Mouse (Mus musculus) forebrain, embryonic 14.5 days (tissue): ENCODE data around the gene Tmem30a. TPM values are rescaled to one million over a fixed set of nuclear protein-coding genes. Genes with fewer than 3 reads are reported as not detected.

Experiments used
- ATAC-seq: fragments of 200-750 bp; cut with Nextera tagmentation; 2 replicates; pipeline ENCODE4 v1.8.0; 2017; ENCODE audit warnings: mild to moderate bottlenecking, moderate library complexity
- DNase-seq: peaks from one replicate; pipeline ENCODE4 v3.0.0-alpha.2; 2015; ENCODE audit warnings: low spot score
- H3K27ac ChIP-seq: fragments of 300-500 bp; sonication (generic); 2 replicates; pipeline ENCODE4 v1.5.1; 2014; ENCODE audit warnings: low read depth, mild to moderate bottlenecking, control low read depth, low read length, moderate library complexity
- H3K27me3 ChIP-seq: fragments of 300-500 bp; sonication (generic); replicated peaks from 2 replicates; pipeline ENCODE4 v1.6.1; 2014; ENCODE audit warnings: low read length, control low read depth, mixed read lengths; ENCODE audit not compliant: control insufficient read depth, insufficient read depth
- H3K36me3 ChIP-seq: fragments of 300-500 bp; sonication (generic); 2 replicates; pipeline ENCODE4 v1.6.1; 2014; ENCODE audit warnings: low read length, control low read depth; ENCODE audit not compliant: control insufficient read depth, insufficient read depth
- H3K4me1 ChIP-seq: fragments of 300-500 bp; sonication (generic); 2 replicates; pipeline ENCODE4 v1.6.1; 2014; ENCODE audit warnings: antibody characterized with exemption, low read length, control low read depth; ENCODE audit not compliant: control insufficient read depth, insufficient read depth
- H3K4me2 ChIP-seq: fragments of 300-500 bp; sonication (generic); 2 replicates; pipeline ENCODE4 v1.6.1; 2014; ENCODE audit warnings: mild to moderate bottlenecking, control low read depth, low read length
- H3K4me3 ChIP-seq: fragments of 300-500 bp; sonication (generic); 2 replicates; pipeline ENCODE4 v1.5.1; 2014; ENCODE audit warnings: low read depth, low read length, control low read depth
- H3K9ac ChIP-seq: fragments of 300-500 bp; sonication (generic); 2 replicates; pipeline ENCODE4 v1.6.1; 2014; ENCODE audit warnings: mild to moderate bottlenecking, low read length, control low read depth, moderate library complexity
- H3K9me3 ChIP-seq: fragments of 300-500 bp; sonication (generic); replicated peaks from 2 replicates; pipeline ENCODE4 v1.6.1; 2016; ENCODE audit warnings: low read length, control low read depth, mixed read lengths; ENCODE audit not compliant: control insufficient read depth
- WGBS: fragments of 180-500 bp; shearing (Covaris S2); extraction: QIAGEN DNeasy Blood & Tissue Kit; methylation state at CpG from one replicate; pipeline ENCODE4 v1.1.7; 2014; 5-methylcytosine and 5-hydroxymethylcytosine counted together
- polyA plus RNA-seq: library from polyadenylated mRNA; unstranded; fragments of >200 nt; fragmentation: Nextera tagmentation; extraction: Ambion mirVana; gene quantifications from 2 replicates; pipeline ENCODE4 v1.2.1, GENCODE M21; 2014

Tmem30a gene
- polyA plus RNA-seq, 1 experiment from 2014 or later: 91.2 TPM

DNA sequence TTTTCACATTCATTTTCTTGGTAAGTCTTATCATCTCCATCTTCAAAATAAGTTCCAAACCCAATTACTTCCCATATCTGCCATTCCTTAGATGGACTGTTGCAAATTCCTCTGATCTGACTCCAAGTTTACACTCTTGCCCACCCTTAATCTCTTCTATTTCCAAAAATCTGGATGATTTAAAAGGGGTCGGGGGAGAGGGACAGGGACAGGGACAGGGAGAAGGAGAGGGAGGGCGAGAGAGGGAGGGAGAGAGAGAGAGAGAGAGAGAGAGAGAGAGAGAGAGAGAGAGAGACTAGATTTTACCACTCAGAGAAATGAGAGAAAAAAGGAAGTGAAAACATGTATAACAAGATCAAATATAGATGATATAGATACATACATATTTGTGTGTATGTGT, 30.5 kb upstream of the Tmem30a start:
- DNase-seq: no peak
- Histone ChIP-seq H3K27me3 (no peaks in the 10 kb centered on the region), H3K36me3 (0 out of 2 replicates have a peak, but pooled peaks cover 4% of the 10 kb centered on the region), H3K9ac (no peak overlapping the region), H3K9me3 (no peaks in the 10 kb centered on the region), H3K4me1 (peaks cover 9% of the 10 kb centered on the region), H3K27ac (no peak overlapping the region), H3K4me2 (no peak overlapping the region), H3K4me3 (no peak overlapping the region)
- 11% methylated on average over 2 of the region's 2 CpGs for WGBS
- 0 out of 2 replicates have a peak, but pooled peaks have one; percentile 12 for ATAC-seq

GRCm38 (mm10) chr9:79823438-79823837, 30.1 kb upstream of the Tmem30a start:
- H3K9me3 ChIP-seq: no peaks in the 10 kb centered on the region
- ATAC-seq (peak; percentile 63), DNase-seq (peak; percentile 45)
- H3K36me3 ChIP-seq: 0 out of 2 replicates have a peak, but pooled peaks cover 4% of the 10 kb centered on the region
- H3K27ac ChIP-seq: no peak overlapping the region
- H3K9ac ChIP-seq: no peak overlapping the region
- H3K4me3 ChIP-seq: no peak overlapping the region
- 6% methylated on average over 4 of the region's 4 CpGs for WGBS
- peaks cover 9% of the 10 kb centered on the region for H3K4me1 ChIP-seq
- no peaks in the 10 kb centered on the region for H3K27me3 ChIP-seq
- no peak overlapping the region for H3K4me2 ChIP-seq

DNA sequence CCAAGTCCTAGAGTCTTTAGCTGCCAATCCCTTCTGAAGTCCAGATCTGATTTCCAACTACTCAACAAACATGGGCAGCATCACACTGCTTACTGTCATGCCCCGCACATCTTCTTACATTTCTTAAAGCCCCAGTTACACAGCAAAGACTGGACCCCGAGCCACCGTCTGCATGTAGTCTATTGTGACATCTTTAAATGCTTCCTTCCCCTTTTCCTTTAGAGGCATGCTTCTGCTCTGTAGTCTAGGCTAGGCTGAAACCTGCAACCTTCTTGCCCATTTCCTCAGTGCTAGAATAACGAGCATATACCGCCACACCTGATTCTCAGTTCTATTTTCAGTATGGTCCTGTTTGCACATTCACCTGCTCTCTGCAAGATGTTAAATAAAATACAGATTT, 23.2 kb upstream of the Tmem30a start:
- DNase-seq (no peak), ATAC-seq (no peak)
- H3K9ac ChIP-seq: no peak overlapping the region
- no peak overlapping the region for H3K27ac ChIP-seq
- peaks cover 6% of the 10 kb centered on the region; the same call in 1 of the 2 replicates for H3K36me3 ChIP-seq
- no peaks in the 10 kb centered on the region for H3K4me1 ChIP-seq
- WGBS: 93% methylated on average over 5 of the region's 5 CpGs
- H3K27me3 ChIP-seq: no peaks in the 10 kb centered on the region
- no peak overlapping the region for H3K4me2 ChIP-seq
- H3K9me3 ChIP-seq: no peaks in the 10 kb centered on the region
- no peak overlapping the region for H3K4me3 ChIP-seq

DNA sequence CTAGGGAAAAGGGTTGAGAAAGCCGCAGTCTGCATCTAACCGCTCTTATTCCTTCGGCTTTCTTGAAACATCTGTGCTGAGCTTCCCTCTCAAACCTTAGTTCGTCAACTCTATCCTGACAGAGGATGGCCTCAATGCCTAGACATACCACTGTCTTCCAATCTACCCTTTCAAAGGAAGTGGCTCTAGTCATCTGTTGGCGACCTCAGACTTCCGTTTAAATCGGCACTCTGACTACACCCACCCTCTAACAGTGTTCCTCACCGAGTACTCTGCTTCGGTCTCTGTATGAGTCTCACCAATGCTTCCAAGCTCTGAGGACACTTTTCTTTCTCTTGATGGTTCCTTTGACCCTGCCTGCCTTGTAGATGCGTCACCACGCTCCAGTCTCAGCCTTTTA, 22.7 kb upstream of the Tmem30a start:
- no peaks in the 10 kb centered on the region for H3K4me1 ChIP-seq
- ATAC-seq: no peak
- no peak overlapping the region for H3K27ac ChIP-seq
- DNase-seq: no peak
- no peaks in the 10 kb centered on the region for H3K27me3 ChIP-seq
- WGBS: 95% methylated on average over 11 of the region's 11 CpGs
- H3K9me3 ChIP-seq: no peaks in the 10 kb centered on the region
- no peak overlapping the region for H3K4me3 ChIP-seq
- peaks cover 6% of the 10 kb centered on the region; the same call in 1 of the 2 replicates for H3K36me3 ChIP-seq
- H3K9ac ChIP-seq: no peak overlapping the region
- H3K4me2 ChIP-seq: no peak overlapping the region

- H3K36me3 ChIP-seq: peaks cover 3% of the 10 kb centered on the region; the same call in 1 of the 2 replicates
- 76% methylated on average over 4 of the region's 4 CpGs for whole genome bisulfite sequencing
- no peak overlapping the region for H3K9ac ChIP-seq
- H3K4me1 ChIP-seq: no peaks in the 10 kb centered on the region
- no peaks in the 10 kb centered on the region for H3K27me3 ChIP-seq
- no peak overlapping the region for H3K4me2 ChIP-seq
- ATAC-seq (no peak), DNase-seq (no peak)
- no peak overlapping the region for H3K4me3 ChIP-seq
- H3K27ac ChIP-seq: no peak overlapping the region
- no peaks in the 10 kb centered on the region for H3K9me3 ChIP-seq
These were observed 21.3 kb upstream of the Tmem30a start for GRCm38 (mm10) chr9:79814592-79814991.

GRCm38 (mm10) chr9:79810969-79811902, 17.9 kb upstream of the Tmem30a start:
- no peak overlapping the region for H3K4me2 ChIP-seq
- no peaks in the 10 kb centered on the region for H3K4me1 ChIP-seq
- no peak for ATAC-seq
- no peak overlapping the region for H3K9ac ChIP-seq
- H3K9me3 ChIP-seq: no peaks in the 10 kb centered on the region
- 83% methylated on average over 10 of the region's 11 CpGs for WGBS
- H3K4me3 ChIP-seq: no peak overlapping the region
- H3K27me3 ChIP-seq: no peaks in the 10 kb centered on the region
- no peak overlapping the region for H3K27ac ChIP-seq
- H3K36me3 ChIP-seq: no peaks in the 10 kb centered on the region
- no peak for DNase-seq

DNA sequence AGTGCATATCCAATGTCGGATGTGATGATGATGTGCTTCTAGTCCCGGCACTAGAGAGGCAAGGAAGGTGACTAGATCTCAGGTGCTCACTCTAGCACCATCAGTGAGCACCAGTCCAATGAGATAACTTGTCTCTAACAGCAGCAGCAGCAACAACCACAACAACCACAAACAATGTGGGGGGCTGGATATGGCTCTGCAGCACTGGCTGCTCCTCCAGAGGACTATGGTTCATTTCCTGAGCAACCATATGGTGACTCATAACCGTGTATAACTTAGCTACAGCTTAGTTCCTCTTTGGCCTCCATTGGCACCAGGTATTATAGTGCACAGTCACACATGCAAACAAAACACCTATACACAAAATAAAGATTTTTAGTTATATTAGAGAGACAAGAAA, 17.2 kb upstream of the Tmem30a start:
- Histone ChIP-seq H3K27me3 (no peaks in the 10 kb centered on the region), H3K9me3 (no peaks in the 10 kb centered on the region), H3K4me2 (no peak overlapping the region), H3K9ac (no peak overlapping the region), H3K36me3 (no peaks in the 10 kb centered on the region), H3K27ac (no peak overlapping the region), H3K4me3 (no peak overlapping the region), H3K4me1 (no peaks in the 10 kb centered on the region)
- no peak for DNase-seq
- ATAC-seq: no peak
- 90% methylated on average over 3 of the region's 3 CpGs for WGBS

GRCm38 (mm10) chr9:79809411-79809810, 16.1 kb upstream of the Tmem30a start:
- Histone ChIP-seq H3K36me3 (no peaks in the 10 kb centered on the region), H3K9me3 (no peaks in the 10 kb centered on the region), H3K4me3 (no peak overlapping the region), H3K4me1 (no peaks in the 10 kb centered on the region), H3K4me2 (no peak overlapping the region), H3K27ac (no peak overlapping the region), H3K9ac (no peak overlapping the region), H3K27me3 (no peaks in the 10 kb centered on the region)
- DNase-seq (no peak), ATAC-seq (no peak)
- 75% methylated on average over 6 of the region's 6 CpGs for WGBS

- 50% methylated on average over 4 of the region's 4 CpGs for WGBS
- H3K4me2 ChIP-seq: no peak overlapping the region
- no peaks in the 10 kb centered on the region for H3K27me3 ChIP-seq
- H3K27ac ChIP-seq: no peak overlapping the region
- no peak overlapping the region for H3K4me3 ChIP-seq
- no peaks in the 10 kb centered on the region for H3K36me3 ChIP-seq
- no peak overlapping the region for H3K9ac ChIP-seq
- H3K4me1 ChIP-seq: no peaks in the 10 kb centered on the region
- no peaks in the 10 kb centered on the region for H3K9me3 ChIP-seq
- DNase-seq (no peak), ATAC-seq (no peak)
These were observed 13.9 kb upstream of the Tmem30a start for GRCm38 (mm10) chr9:79807178-79807577.
